Mouse (Mus musculus) CH12.LX (cell line): ENCODE results near the gene Irf4. TPM values are rescaled to one million over a fixed set of nuclear protein-coding genes. Genes with fewer than 3 reads are reported as not detected.

Experiments
- DNase-seq: peaks from one replicate; pipeline ENCODE4 v3.0.0-alpha.2; 2013; ENCODE audit errors: extremely low read depth
- H3K27ac ChIP-seq: 2 replicates; pipeline ENCODE4 v1.5.1; 2012; ENCODE audit warnings: low read depth, mild to moderate bottlenecking, control low read depth, moderate library complexity; ENCODE audit not compliant: insufficient read depth
- H3K27me3 ChIP-seq: replicated peaks from 2 replicates; pipeline ENCODE3; 2012; ENCODE audit warnings: inconsistent platforms
- H3K36me3 ChIP-seq, 2 experiments: replicated peaks in 1 of 2; 2 replicates each; pipeline versions ENCODE3 to v1.6.1; 2012; ENCODE audit warnings: inconsistent platforms in 1 of 2, low read length in 1 of 2, mild to moderate bottlenecking in 1 of 2, mixed read lengths in 1 of 2, moderate library complexity in 1 of 2; ENCODE audit not compliant: control insufficient read depth in 1 of 2, insufficient read depth in 1 of 2
- H3K4me1 ChIP-seq, 2 experiments: 2 replicates each; pipeline ENCODE4 v1.6.1; 2012; ENCODE audit warnings: inconsistent platforms in 1 of 2, moderate library complexity in 1 of 2; ENCODE audit not compliant: insufficient read depth in 2 of 2, control insufficient read depth in 1 of 2
- H3K4me2 ChIP-seq: 2 replicates; pipeline ENCODE4 v1.6.1; 2012; ENCODE audit warnings: low read depth, mild to moderate bottlenecking, control low read depth; ENCODE audit not compliant: poor library complexity, insufficient read depth, severe bottlenecking
- H3K4me3 ChIP-seq, 3 experiments: fragments of 150-350 bp in 1 of 3; sonication (generic) in 1 of 3; replicated peaks in 1 of 3; 2 replicates each; pipeline versions ENCODE3 to v1.5.1; 2011 to 2012; ENCODE audit warnings: low read depth in 2 of 3, low read length in 2 of 3, mild to moderate bottlenecking in 2 of 3, moderate library complexity in 2 of 3, control low read depth in 1 of 3, improper control_type of control experiment in 1 of 3, inconsistent platforms in 1 of 3, mixed read lengths in 1 of 3; ENCODE audit not compliant: poor library complexity in 1 of 3
- H3K79me2 ChIP-seq: replicated peaks from 2 replicates; pipeline ENCODE4 v1.6.1; 2012; ENCODE audit warnings: mild to moderate bottlenecking, moderate library complexity; ENCODE audit not compliant: control insufficient read depth, poor library complexity, insufficient read depth, severe bottlenecking; ENCODE audit errors: extremely low read depth
- H3K9ac ChIP-seq: 2 replicates; pipeline ENCODE4 v1.6.1; 2012; ENCODE audit warnings: low read depth, mild to moderate bottlenecking, control low read depth, moderate library complexity; ENCODE audit not compliant: insufficient read depth
- H3K9me3 ChIP-seq: replicated peaks from 2 replicates; pipeline ENCODE3; 2012; ENCODE audit warnings: low read length, inconsistent platforms, mixed read lengths
- BHLHE40 ChIP-seq: IDR thresholded peaks from 2 replicates; pipeline ENCODE4 v1.6.1; 2011; ENCODE audit warnings: mild to moderate bottlenecking, low read depth, low read length, improper control_type of control experiment
- CHD1 ChIP-seq: IDR thresholded peaks from 2 replicates; pipeline ENCODE4 v1.6.1; 2012; ENCODE audit warnings: low read depth, low read length, improper control_type of control experiment, inconsistent platforms
- CHD2 ChIP-seq: IDR thresholded peaks from 2 replicates; pipeline ENCODE4 v1.6.1; 2011; ENCODE audit warnings: low read length, improper control_type of control experiment
- CTCF ChIP-seq, 2 experiments: IDR thresholded peaks in 1 of 2; conservative IDR thresholded peaks in 1 of 2; 2 replicates each; pipeline ENCODE4 v1.5.1; 2011 to 2012; ENCODE audit warnings: low read depth in 2 of 2, low read length in 2 of 2, improper control_type of control experiment in 1 of 2, inconsistent platforms in 1 of 2, mild to moderate bottlenecking in 1 of 2, moderate library complexity in 1 of 2
- E2F4 ChIP-seq: IDR thresholded peaks from 2 replicates; pipeline ENCODE4 v1.6.1; 2011; ENCODE audit warnings: low read depth, low read length, improper control_type of control experiment; ENCODE audit not compliant: insufficient replicate concordance
- ELF1 ChIP-seq: IDR thresholded peaks from 2 replicates; pipeline ENCODE4 v1.6.1; 2014; ENCODE audit warnings: low read depth, mild to moderate bottlenecking, inconsistent platforms, low read length, improper control_type of control experiment
- EP300 ChIP-seq: IDR thresholded peaks from 2 replicates; pipeline ENCODE4 v1.6.1; 2011; ENCODE audit warnings: low read length, improper control_type of control experiment
- ETS1 ChIP-seq: conservative IDR thresholded peaks from 2 replicates; pipeline ENCODE4 v1.6.1; 2012; ENCODE audit warnings: low read depth, mild to moderate bottlenecking, inconsistent platforms, low read length, improper control_type of control experiment, moderate library complexity
- GABPA ChIP-seq: IDR thresholded peaks from 2 replicates; pipeline ENCODE4 v1.6.1; 2012; ENCODE audit warnings: low read depth, low read length, improper control_type of control experiment, inconsistent platforms; ENCODE audit not compliant: insufficient replicate concordance
- HCFC1 ChIP-seq: IDR thresholded peaks from 2 replicates; pipeline ENCODE4 v1.6.1; 2012; ENCODE audit warnings: low read depth, mild to moderate bottlenecking, inconsistent platforms, low read length, improper control_type of control experiment
- IRF4 ChIP-seq: IDR thresholded peaks from 2 replicates; pipeline ENCODE4 v1.6.1; 2014; ENCODE audit warnings: low read depth, mild to moderate bottlenecking, inconsistent platforms, low read length, improper control_type of control experiment
- JUN ChIP-seq: IDR thresholded peaks from 2 replicates; pipeline ENCODE4 v1.6.1; 2011; ENCODE audit warnings: low read depth, mild to moderate bottlenecking, low read length, improper control_type of control experiment, moderate library complexity; ENCODE audit not compliant: insufficient read depth
- JUND ChIP-seq: conservative IDR thresholded peaks from 2 replicates; pipeline ENCODE4 v1.6.1; 2011; ENCODE audit warnings: low read depth, low read length, improper control_type of control experiment
- KAT2A ChIP-seq: IDR thresholded peaks from 2 replicates; pipeline ENCODE4 v1.6.1; 2012; ENCODE audit warnings: low read length, improper control_type of control experiment, inconsistent platforms; ENCODE audit not compliant: insufficient replicate concordance
- MAFK ChIP-seq: IDR thresholded peaks from 2 replicates; pipeline ENCODE4 v1.6.1; 2011; ENCODE audit warnings: low read length, improper control_type of control experiment; ENCODE audit not compliant: insufficient replicate concordance
- MAX ChIP-seq: IDR thresholded peaks from 2 replicates; pipeline ENCODE4 v1.6.1; 2011; ENCODE audit warnings: low read length, improper control_type of control experiment
- MAZ ChIP-seq: IDR thresholded peaks from 2 replicates; pipeline ENCODE4 v1.6.1; 2012; ENCODE audit warnings: low read depth, mild to moderate bottlenecking, inconsistent platforms, low read length, improper control_type of control experiment, moderate library complexity
- MEF2A ChIP-seq: IDR thresholded peaks from 2 replicates; pipeline ENCODE4 v1.6.1; 2014; ENCODE audit warnings: low read depth, mild to moderate bottlenecking, inconsistent platforms, low read length, improper control_type of control experiment, borderline replicate concordance
- MXI1 ChIP-seq: IDR thresholded peaks from 2 replicates; pipeline ENCODE4 v1.6.1; 2011; ENCODE audit warnings: mild to moderate bottlenecking, low read depth, low read length, improper control_type of control experiment
- MYC ChIP-seq: IDR thresholded peaks from 2 replicates; pipeline ENCODE4 v1.6.1; 2011; ENCODE audit warnings: low read depth, mild to moderate bottlenecking, improper control_type of control experiment, low read length
- NELFE ChIP-seq: IDR thresholded peaks from 2 replicates; pipeline ENCODE4 v1.6.1; 2011; ENCODE audit warnings: low read depth, low read length, improper control_type of control experiment
- NRF1 ChIP-seq: IDR thresholded peaks from 2 replicates; pipeline ENCODE4 v1.6.1; 2014; ENCODE audit warnings: low read depth, mild to moderate bottlenecking, inconsistent platforms, low read length, improper control_type of control experiment, moderate library complexity
- PAX5 ChIP-seq: IDR thresholded peaks from 2 replicates; pipeline ENCODE4 v1.6.1; 2012; ENCODE audit warnings: low read length, inconsistent platforms, mixed read lengths
- POLR2A ChIP-seq: IDR thresholded peaks from 2 replicates; pipeline ENCODE4 v1.6.1; 2011; ENCODE audit warnings: low read depth, mild to moderate bottlenecking, improper control_type of control experiment, low read length
- POLR2AphosphoS2 ChIP-seq: IDR thresholded peaks from 2 replicates; pipeline ENCODE4 v1.6.1; 2011; ENCODE audit warnings: low read depth, low read length, improper control_type of control experiment
- RAD21 ChIP-seq: IDR thresholded peaks from 2 replicates; pipeline ENCODE4 v1.6.1; 2011; ENCODE audit warnings: low read depth, mild to moderate bottlenecking, low read length, improper control_type of control experiment, moderate library complexity
- RCOR1 ChIP-seq: conservative IDR thresholded peaks from 2 replicates; pipeline ENCODE4 v1.6.1; 2012; ENCODE audit warnings: low read depth, mild to moderate bottlenecking, inconsistent platforms, low read length, improper control_type of control experiment
- SIN3A ChIP-seq: IDR thresholded peaks from 2 replicates; pipeline ENCODE4 v1.6.1; 2012; ENCODE audit warnings: low read length, improper control_type of control experiment, inconsistent platforms
- SMC3 ChIP-seq: IDR thresholded peaks from 2 replicates; pipeline ENCODE4 v1.6.1; 2011; ENCODE audit warnings: low read depth, low read length, improper control_type of control experiment
- TBP ChIP-seq: conservative IDR thresholded peaks from 2 replicates; pipeline ENCODE4 v1.6.1; 2011; ENCODE audit warnings: low read depth, low read length, improper control_type of control experiment
- TCF12 ChIP-seq: IDR thresholded peaks from 2 replicates; pipeline ENCODE4 v1.6.1; 2014; ENCODE audit warnings: low read depth, mild to moderate bottlenecking, inconsistent platforms, low read length, improper control_type of control experiment
- UBTF ChIP-seq: IDR thresholded peaks from 2 replicates; pipeline ENCODE4 v1.6.1; 2012; ENCODE audit warnings: low read depth, mild to moderate bottlenecking, inconsistent platforms, low read length, improper control_type of control experiment, moderate library complexity
- USF1 ChIP-seq: IDR thresholded peaks from 2 replicates; pipeline ENCODE4 v1.6.1; 2014; ENCODE audit warnings: low read depth, mild to moderate bottlenecking, inconsistent platforms, low read length, improper control_type of control experiment
- USF2 ChIP-seq: conservative IDR thresholded peaks from 2 replicates; pipeline ENCODE4 v1.6.1; 2011; ENCODE audit warnings: low read depth, low read length, improper control_type of control experiment
- ZC3H11A ChIP-seq: IDR thresholded peaks from 2 replicates; pipeline ENCODE4 v1.6.1; 2012; ENCODE audit warnings: low read depth, mild to moderate bottlenecking, inconsistent platforms, low read length, improper control_type of control experiment
- ZKSCAN1 ChIP-seq: IDR thresholded peaks from 2 replicates; pipeline ENCODE4 v1.6.1; 2012; ENCODE audit warnings: low read depth, inconsistent platforms, low read length, improper control_type of control experiment, borderline replicate concordance
- ZMIZ1 ChIP-seq: IDR thresholded peaks from 2 replicates; pipeline ENCODE4 v1.6.1; 2012; ENCODE audit warnings: low read depth, mild to moderate bottlenecking, inconsistent platforms, low read length, improper control_type of control experiment
- ZNF384 ChIP-seq: IDR thresholded peaks from 2 replicates; pipeline ENCODE4 v1.6.1; 2012; ENCODE audit warnings: low read depth, low read length, improper control_type of control experiment, inconsistent platforms
- dilution Hi-C: fragments of 300-500 bp; cut with MboI; formaldehyde crosslinking; loops from 2 replicates; pipeline ENCODE4 v1.14.3; 2020; ENCODE audit warnings: low sequenced_read_pairs; ENCODE audit not compliant: extremely low pct_unique_long_range_greater_than_20kb, extremely low pct_ligation_motif_present
- in situ Hi-C: fragments of 300-500 bp; cut with MboI; formaldehyde crosslinking; loops from 3 replicates; pipeline ENCODE4 v1.14.3; 2019; ENCODE audit warnings: low sequenced_read_pairs, low pct_ligation_motif_present, low pct_unique_long_range_greater_than_20kb, mixed read lengths
- polyA plus RNA-seq: library from polyadenylated mRNA; unstranded; fragments of >175 nt; gene quantifications from 2 replicates; pipeline ENCODE4 v1.2.1, GENCODE M21; 2012; ENCODE audit warnings: low read depth; ENCODE audit not compliant: insufficient read length
- total RNA-seq, 2 experiments: library from RNA; depleted of rRNA; stranded (reverse); fragments of 300-350 nt in 1 of 2; fragments of >200 nt in 1 of 2; gene quantifications; 2 replicates each; pipeline ENCODE4 v1.2.3; 2012 to 2014

The Irf4 gene
- total and polyA plus RNA-seq, 3 experiments = 81.7 to 142 (median 115) TPM

DNA sequence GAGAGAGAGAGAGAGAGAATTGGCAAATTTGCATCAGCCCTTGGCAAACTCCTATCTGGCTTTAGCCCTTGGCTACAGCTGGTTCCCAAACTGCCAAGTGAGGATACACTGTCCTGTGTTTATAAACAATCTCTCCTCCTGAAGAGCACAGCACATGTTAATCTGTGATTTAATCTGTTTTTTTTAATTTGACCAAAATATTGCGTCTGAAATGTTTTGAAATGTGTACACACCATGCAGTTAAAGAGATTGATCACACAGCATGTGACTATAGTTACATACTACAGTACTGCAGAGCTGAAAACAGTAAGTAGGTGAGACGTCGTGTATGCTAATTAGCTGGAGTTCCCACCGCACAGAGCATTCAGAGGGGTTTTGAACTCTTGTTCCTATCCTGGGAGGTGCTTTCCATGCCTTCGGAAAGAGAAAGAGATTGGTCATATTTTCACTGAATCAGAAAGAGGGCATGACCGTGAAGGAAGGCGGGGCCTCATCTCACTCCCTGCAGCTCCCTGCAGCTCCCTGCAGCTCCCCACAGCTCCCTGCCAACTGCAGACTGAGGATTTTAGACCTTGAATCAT, 24.2 kb upstream of the Irf4 start:
- peak; percentile 79 for TF ChIP-seq MAX
- TF ChIP-seq POLR2A = no peak; the same call in 1 of the 2 replicates
- 0 out of 2 replicates have a peak, but pooled peaks have one; percentile 39 for TF ChIP-seq NELFE
- peak; percentile 8; the same call in 1 of the 2 replicates for TF ChIP-seq TCF12
- no peak for TF ChIP-seq SMC3
- no peak for TF ChIP-seq ZNF384
- no peak for TF ChIP-seq EP300
- no peak for TF ChIP-seq GABPA
- no peak for TF ChIP-seq ZKSCAN1
- peak; percentile 76 for TF ChIP-seq BHLHE40
- no peak; the same call in 1 of the 2 replicates for TF ChIP-seq POLR2AphosphoS2
- 0 out of 2 replicates have a peak, but pooled peaks have one; percentile 73 for TF ChIP-seq CHD1
- TF ChIP-seq MAZ = peak; percentile 59
- TF ChIP-seq HCFC1 = no peak
- TF ChIP-seq CHD2 = 0 out of 2 replicates have a peak, but pooled peaks have one; percentile 3
- TF ChIP-seq PAX5 = no peak
- TF ChIP-seq ELF1 = no peak
- TF ChIP-seq MEF2A = peak; percentile 74
- no peak for TF ChIP-seq NRF1
- peak; percentile 68; the same call in 1 of the 2 replicates for TF ChIP-seq IRF4
- no peak for TF ChIP-seq CTCF (conservative IDR thresholded peaks at IDR 0.05 in 1 of 2, IDR thresholded peaks at IDR 0.05 in 1 of 2; ENCODE audit: low read depth in 2 of 2, low read length in 2 of 2)
- no peak for TF ChIP-seq USF1
- no peak for TF ChIP-seq USF2
- TF ChIP-seq RCOR1 = no peak
- no peak for TF ChIP-seq UBTF
- peak; percentile 54; the same call in 1 of the 2 replicates for TF ChIP-seq TBP
- no peak for TF ChIP-seq JUN
- no peak for TF ChIP-seq E2F4
- no peak for TF ChIP-seq JUND
- peak; percentile 70; the same call in 1 of the 2 replicates for TF ChIP-seq MYC
- no peak for TF ChIP-seq KAT2A
- TF ChIP-seq MAFK = 0 out of 2 replicates have a peak, but pooled peaks have one; percentile 17
- no peak; the same call in 1 of the 2 replicates for TF ChIP-seq RAD21
- TF ChIP-seq ZMIZ1 = no peak
- no peak; the same call in 1 of the 2 replicates for TF ChIP-seq MXI1
- TF ChIP-seq ETS1 = peak; percentile 83
- peak; percentile 70 for TF ChIP-seq SIN3A
- TF ChIP-seq ZC3H11A = no peak
- TF ChIP-seq, all 38 proteins: peak for 14
- Histone ChIP-seq H3K79me2 (no peaks in the 10 kb centered on the region), H3K27ac (peak overlapping the region; percentile 83), H3K4me1 (peaks cover 57 to 97% of the 10 kb centered on the region in 2 experiments), H3K9ac (peak overlapping the region; percentile 53; the same call in 1 of the 2 replicates), H3K4me2 (peak overlapping the region; percentile 80), H3K27me3 (no peaks in the 10 kb centered on the region), H3K36me3 (no peaks in the 10 kb centered on the region), H3K9me3 (peaks cover 6% of the 10 kb centered on the region), H3K4me3 (peak overlapping the region in 1 of 3 experiments; percentile 3)
- dilution Hi-C loops (no loop called here), in situ Hi-C loops (no loop called here)
- peak; percentile 86 for DNase-seq
